Mouse (Mus musculus): ENCODE measurements at regions not wholly inside any gene's neighbourhood (a gene's known extent, or its start where the extent isn't known, plus 50 kb on each side); places are given as distances from the start of the nearest gene placed in this dataset.
A peak's percentile ranks its signal among the peaks of the same experiment; 100 is the strongest.

- ATAC-seq, result no peak
- H3K9me3 ChIP-seq (replicated peaks; ENCODE audit: control insufficient read depth, low read length, poor library complexity, severe bottlenecking), result no peaks in the 10 kb centered on the region
- H3K36me3 ChIP-seq (ENCODE audit: control insufficient read depth, insufficient read depth, low read length), result no peaks in the 10 kb centered on the region
- no peak overlapping the region for H3K9ac ChIP-seq (ENCODE audit: low read depth, low read length)
- H3K4me1 ChIP-seq (ENCODE audit: control insufficient read depth, insufficient read depth, low read length), result peaks cover 10% of the 10 kb centered on the region
- H3K4me3 ChIP-seq (ENCODE audit: low read depth, low read length), result no peak overlapping the region
- no peaks in the 10 kb centered on the region; the same call in 1 of the 2 replicates for H3K27me3 ChIP-seq (ENCODE audit: control insufficient read depth, insufficient read depth, low read depth, low read length)
- no peak overlapping the region for H3K27ac ChIP-seq (ENCODE audit: low read length)
- no peak overlapping the region for H3K4me2 ChIP-seq (ENCODE audit: low read length)
- 83% methylated on average over 7 of the region's 7 CpGs for WGBS
Measured at GRCm38 (mm10) chr4:124002105-124002504, 84.3 kb upstream of the 4930535I16Rik start.

- Histone ChIP-seq H3K9me3 (replicated peaks; ENCODE audit: control insufficient read depth, low read length, poor library complexity, severe bottlenecking) (no peaks in the 10 kb centered on the region), H3K9ac (ENCODE audit: low read depth, low read length) (no peak overlapping the region), H3K27me3 (ENCODE audit: control insufficient read depth, insufficient read depth, low read depth, low read length) (peaks cover 3% of the 10 kb centered on the region), H3K27ac (ENCODE audit: low read length) (no peak overlapping the region), H3K36me3 (ENCODE audit: control insufficient read depth, insufficient read depth, low read length) (no peaks in the 10 kb centered on the region), H3K4me1 (ENCODE audit: control insufficient read depth, insufficient read depth, low read length) (peaks cover 11% of the 10 kb centered on the region), H3K4me3 (ENCODE audit: low read depth, low read length) (no peak overlapping the region), H3K4me2 (ENCODE audit: low read length) (no peak overlapping the region)
- no peak for ATAC-seq
- WGBS, result 84% methylated on average over 8 of the region's 8 CpGs
Measured at GRCm38 (mm10) chr4:123995815-123996214, 78.0 kb upstream of the 4930535I16Rik start.

GRCm38 (mm10) chr4:123991223-123991622, 73.4 kb upstream of the 4930535I16Rik start:
- peaks cover 3% of the 10 kb centered on the region; the same call in 1 of the 2 replicates for H3K27me3 ChIP-seq (ENCODE audit: control insufficient read depth, insufficient read depth, low read depth, low read length)
- peak; percentile 52 for ATAC-seq
- H3K4me1 ChIP-seq (ENCODE audit: control insufficient read depth, insufficient read depth, low read length), result peaks cover 14% of the 10 kb centered on the region
- H3K27ac ChIP-seq (ENCODE audit: low read length), result no peak overlapping the region
- peak overlapping the region; percentile 36 for H3K4me3 ChIP-seq (ENCODE audit: low read depth, low read length)
- H3K9ac ChIP-seq (ENCODE audit: low read depth, low read length), result no peak overlapping the region
- no peaks in the 10 kb centered on the region for H3K36me3 ChIP-seq (ENCODE audit: control insufficient read depth, insufficient read depth, low read length)
- WGBS, result 7% methylated on average over 10 of the region's 10 CpGs
- peak overlapping the region; percentile 69 for H3K4me2 ChIP-seq (ENCODE audit: low read length)
- no peaks in the 10 kb centered on the region for H3K9me3 ChIP-seq (replicated peaks; ENCODE audit: control insufficient read depth, low read length, poor library complexity, severe bottlenecking)

- peaks cover 3% of the 10 kb centered on the region; the same call in 1 of the 2 replicates for H3K27me3 ChIP-seq (ENCODE audit: control insufficient read depth, insufficient read depth, low read depth, low read length)
- H3K27ac ChIP-seq (ENCODE audit: low read length), result peak overlapping the region; percentile 61; the same call in 1 of the 2 replicates
- peaks cover 14% of the 10 kb centered on the region for H3K4me1 ChIP-seq (ENCODE audit: control insufficient read depth, insufficient read depth, low read length)
- under 1% methylated on average over 37 of the region's 37 CpGs for WGBS
- H3K9me3 ChIP-seq (replicated peaks; ENCODE audit: control insufficient read depth, low read length, poor library complexity, severe bottlenecking), result no peaks in the 10 kb centered on the region
- H3K4me3 ChIP-seq (ENCODE audit: low read depth, low read length), result peak overlapping the region; percentile 36
- peak overlapping the region; percentile 69 for H3K4me2 ChIP-seq (ENCODE audit: low read length)
- peak; percentile 89 for ATAC-seq
- H3K36me3 ChIP-seq (ENCODE audit: control insufficient read depth, insufficient read depth, low read length), result no peaks in the 10 kb centered on the region
- peak overlapping the region; percentile 47; the same call in 1 of the 2 replicates for H3K9ac ChIP-seq (ENCODE audit: low read depth, low read length)
Measured at GRCm38 (mm10) chr4:123990293-123991185, 72.7 kb upstream of the 4930535I16Rik start.

Measured in midbrain, embryonic 16.5 days (tissue).